Mouse (Mus musculus) hindlimb bud, embryonic 11.5 days (tissue): Measurements from ENCODE around the gene Pnpla2.
"Not testable (repeated sequence)": the region's sequence is repeated elsewhere in the genome, so short reads cannot be mapped to it uniquely, and the experiment has no call there.

ENCODE experiments used
- DNase-seq: peaks from one replicate; pipeline ENCODE4 v3.0.0-alpha.2; 2012; ENCODE audit warnings: low read depth, low spot score; ENCODE audit errors: extremely low spot score

The Pnpla2 gene

DNA sequence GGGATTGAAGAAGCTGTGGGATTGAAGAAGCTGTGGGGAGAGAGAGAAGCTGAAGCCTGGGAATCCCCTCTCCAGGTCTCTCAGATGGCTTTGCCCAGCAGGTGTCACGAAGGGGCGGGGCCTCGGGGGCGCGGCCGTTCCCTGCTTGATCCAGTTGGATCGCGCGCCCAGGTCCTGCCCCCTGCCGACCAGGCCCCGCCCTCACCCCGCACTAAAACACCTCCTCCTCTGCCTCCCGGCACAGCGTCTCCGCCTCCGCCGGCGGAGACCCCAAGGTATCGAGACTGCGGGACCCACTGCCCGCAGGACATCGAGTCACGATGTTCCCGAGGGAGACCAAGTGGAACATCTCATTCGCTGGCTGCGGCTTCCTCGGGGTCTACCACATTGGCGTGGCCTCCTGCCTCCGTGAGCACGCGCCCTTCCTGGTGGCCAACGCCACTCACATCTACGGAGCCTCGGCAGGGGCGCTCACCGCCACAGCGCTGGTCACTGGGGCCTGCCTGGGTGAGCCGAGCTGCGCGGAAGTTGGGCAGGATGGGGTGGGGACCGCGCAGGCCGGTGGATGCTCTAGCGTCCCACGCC lies at the start of gene Pnpla2:
TSS of gene Pnpla2 (plus strand) at position 232 of the 585 bp plus-strand sequence.
- DNase-seq, result no peak

- no peak for DNase-seq
These were observed 49.5 kb upstream of the Pnpla2 start for GRCm38 (mm10) chr7:141405466-141405865.

DNA sequence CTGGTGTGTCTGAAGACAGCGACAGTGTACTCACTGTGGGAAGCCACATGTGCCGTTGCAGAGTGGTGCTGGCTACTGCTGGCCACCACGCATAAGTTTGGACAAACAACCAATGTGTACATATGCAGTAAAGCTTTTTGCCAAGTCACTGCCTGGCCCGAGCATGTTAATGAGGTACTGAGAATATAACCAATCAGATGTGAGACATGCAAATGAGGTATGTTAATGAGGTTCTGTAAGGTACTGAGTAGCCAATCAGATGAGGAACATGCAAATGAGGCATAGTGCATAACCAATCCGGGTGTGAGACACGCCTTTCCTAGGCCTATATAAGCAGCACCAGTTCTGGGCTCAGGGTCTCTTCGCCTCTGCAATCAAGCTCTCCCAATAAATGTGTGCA lies 47.3 kb upstream of the Pnpla2 start:
- not testable (repeated sequence) for DNase-seq

GRCm38 (mm10) chr7:141408833-141409232 lies 46.2 kb upstream of the Pnpla2 start:
- peak; percentile 53 for DNase-seq

DNA sequence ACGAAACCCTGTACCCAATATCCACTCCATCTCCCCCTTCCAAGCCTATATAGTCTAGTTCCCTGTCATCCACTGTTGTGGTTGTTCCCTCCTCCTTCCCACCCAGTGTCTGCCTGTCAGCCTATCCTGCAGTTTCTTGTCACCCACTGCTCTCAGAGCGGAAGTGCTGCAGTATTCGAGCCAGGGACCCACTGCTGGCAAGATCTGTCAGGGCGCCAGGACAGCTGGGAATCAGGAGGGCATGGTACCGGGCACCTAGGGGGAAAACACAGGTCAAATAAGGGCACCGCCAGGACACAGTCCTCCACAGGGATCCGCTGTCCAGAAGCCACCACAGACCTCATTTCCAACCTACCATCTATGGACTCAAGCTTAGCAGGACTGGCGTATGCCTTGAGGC lies 44.4 kb upstream of the Pnpla2 start:
- DNase-seq, result no peak

DNA sequence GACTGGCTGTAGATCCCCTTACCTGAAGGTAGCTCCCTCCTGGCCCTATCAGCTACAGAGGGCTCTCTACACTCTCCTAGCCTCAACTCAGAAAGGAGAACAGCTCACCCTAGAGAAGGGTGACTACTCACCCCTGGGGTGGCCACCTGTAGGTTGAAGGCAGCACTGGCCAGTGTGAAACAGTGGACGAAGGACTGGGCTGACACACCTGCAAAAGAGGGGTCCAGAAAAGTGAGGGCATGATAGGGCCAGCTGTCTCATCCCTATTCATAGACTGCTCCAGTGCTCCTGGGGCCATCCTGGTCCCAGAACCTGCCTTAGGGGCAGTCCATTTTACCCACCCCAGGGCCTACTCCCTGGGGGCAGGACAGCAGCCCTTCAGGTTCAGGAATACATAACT lies 43.3 kb upstream of the Pnpla2 start:
- no peak for DNase-seq

DNA sequence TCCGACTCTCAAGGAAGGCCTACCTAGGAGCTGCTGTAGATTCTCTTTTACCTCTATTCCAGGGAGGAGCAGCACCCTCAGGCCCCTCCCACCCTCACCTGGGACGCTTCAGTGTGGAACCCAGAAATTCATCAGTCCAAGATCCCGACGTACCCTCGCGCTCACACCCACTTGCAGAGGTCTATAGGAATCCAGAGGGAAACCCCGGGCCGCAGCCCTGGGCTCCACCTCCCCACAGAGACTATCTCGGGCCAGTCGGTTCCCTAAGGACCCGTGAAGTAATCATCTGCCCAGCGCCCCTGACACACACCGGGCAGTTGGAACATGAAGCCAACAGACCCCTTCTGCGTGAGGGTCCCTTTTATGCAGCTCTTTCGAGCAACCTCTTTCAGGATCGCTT lies 41.7 kb upstream of the Pnpla2 start:
- no peak for DNase-seq

DNA sequence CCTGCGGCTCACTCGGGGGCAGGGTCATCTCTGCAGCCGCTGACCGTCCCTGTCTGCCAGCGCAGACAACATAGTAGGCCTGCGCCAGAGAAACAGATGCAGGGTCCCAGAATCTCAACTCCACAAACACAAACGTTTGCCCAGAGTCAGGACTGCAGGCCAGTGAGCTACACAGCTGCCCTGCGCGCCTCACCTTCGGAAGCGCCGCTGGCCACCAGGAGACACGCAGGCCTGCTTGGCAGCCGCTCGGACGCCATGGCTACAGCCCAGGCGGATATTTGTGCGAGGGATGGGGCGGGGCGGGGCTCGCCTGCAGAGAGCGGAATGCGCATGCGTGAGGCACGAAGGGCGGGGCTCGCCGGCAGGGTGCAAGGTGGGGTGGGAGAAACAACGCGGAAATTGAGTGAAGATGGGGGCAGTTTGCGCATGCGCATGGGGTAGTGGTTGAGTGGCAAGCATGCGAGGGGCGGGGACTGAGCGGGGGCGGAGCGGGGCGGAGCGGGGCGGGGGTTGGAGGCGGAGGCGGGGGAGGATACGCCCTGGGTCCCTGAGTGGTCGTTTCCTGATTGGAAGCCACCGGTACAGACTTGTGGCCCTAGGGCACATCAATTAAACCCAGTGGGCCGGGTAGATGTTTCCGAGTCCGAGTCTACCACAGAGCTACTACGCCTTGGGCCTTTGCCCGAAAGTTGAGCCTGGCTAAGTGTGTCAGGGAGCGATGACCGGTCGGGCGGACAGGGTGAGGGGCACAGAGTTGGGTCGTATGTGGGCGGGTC lies 41.0 kb upstream of the Pnpla2 start, which contains the start of gene Gatd1:
TSS of gene Gatd1 (minus strand) at position 328 of the 776 bp plus-strand sequence.
- peak; percentile 98 for DNase-seq

DNA sequence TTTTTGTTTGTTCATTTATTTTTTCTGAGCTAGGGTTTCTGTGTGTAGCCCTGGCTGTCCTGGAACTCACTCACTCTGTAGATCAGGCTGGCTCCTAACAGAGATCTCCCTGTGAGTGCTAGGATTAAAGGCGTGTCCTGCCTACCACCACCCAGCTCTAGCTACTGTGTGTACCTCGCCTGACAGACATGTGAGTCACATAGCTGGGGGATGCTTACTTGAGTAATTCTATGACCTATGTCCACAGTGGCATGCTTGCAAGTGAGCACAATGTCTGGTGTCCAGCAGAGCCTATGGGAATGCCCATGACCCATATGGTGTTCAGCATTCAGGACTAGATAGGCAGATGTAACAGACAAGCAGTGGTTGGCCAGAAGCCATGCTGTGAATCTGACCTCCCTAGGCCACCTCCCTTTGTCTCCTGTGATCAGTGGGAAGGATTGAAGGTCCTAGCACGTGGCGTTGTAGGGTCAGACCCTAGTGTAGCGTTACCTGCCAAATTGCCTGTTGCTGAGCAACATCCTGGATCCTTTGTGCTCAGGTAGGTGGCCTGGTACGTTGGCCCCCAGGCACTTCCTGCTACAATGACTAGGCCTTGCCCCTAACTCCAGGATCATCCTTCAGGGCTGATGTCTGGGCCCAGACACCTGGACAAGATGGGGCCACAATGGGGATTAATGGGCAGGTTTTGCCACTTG lies 38.7 kb upstream of the Pnpla2 start:
- DNase-seq, result no peak

DNA sequence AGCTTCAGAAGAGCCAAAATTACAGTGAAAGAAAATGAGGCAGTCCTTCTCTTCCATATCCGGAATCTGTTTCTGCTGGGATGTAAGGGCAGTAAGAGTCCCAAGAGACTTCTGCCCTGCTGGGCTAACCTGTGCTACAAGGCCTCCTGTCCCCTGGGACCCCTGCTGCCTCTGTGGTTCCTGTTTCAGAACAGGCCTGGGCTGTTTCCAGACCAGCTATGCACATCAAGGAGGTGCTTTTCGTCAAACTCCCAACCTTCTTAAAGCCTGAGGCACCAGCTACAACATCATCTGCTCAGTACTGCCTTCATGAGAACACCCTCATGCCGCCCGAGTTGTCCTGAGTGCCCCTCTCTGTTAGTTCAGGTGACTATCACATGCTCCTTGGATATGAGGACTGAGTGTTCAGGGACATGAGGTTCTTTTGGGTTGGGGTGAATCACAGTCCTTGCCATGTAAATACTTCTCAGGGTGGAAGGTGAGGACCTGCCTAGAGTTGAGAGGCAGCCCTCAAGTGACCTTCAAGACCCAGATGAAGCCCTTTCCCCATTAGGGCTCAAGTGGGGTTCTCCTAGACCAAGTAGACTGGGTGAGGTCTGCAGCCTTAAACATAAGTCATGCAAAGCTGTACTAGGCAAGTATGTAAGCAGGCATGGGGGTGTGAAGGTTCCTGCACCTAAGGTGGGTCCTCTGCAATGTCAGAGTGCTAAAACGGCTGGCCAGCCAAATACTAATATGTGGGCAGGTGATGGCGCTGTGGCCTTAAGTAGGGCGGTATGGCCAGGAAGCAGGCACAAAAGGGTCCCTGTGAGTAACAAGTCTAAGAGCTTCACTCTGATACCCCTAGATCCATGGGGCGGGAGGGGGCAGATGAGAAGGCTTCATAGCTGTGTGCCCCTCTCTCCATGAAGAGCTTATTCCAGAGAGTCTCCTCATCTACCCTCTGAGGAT lies 37.0 kb upstream of the Pnpla2 start:
- DNase-seq, result no peak

- no peak for DNase-seq
These were observed 36.0 kb upstream of the Pnpla2 start for GRCm38 (mm10) chr7:141418970-141419369.

- DNase-seq, result no peak
These were observed 34.8 kb upstream of the Pnpla2 start for GRCm38 (mm10) chr7:141420030-141420702.

DNA sequence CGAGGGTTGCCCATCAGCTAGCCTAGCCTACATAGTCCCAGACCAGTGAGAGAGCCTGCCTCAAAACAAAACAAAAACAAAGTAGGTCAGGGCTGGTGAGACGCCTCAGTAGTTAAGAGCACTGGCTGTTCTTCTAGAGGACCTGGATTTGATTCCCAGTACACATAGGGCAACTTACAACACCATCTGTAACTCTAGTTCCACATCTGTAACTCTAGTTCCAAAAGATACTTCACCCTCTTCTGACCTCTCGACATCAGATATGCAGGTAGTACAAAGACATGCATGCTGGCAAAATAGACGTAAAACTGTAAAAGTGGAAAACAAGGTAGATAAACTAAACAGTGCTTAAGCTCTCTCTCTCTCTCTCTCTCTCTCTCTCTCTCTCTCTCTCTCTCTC lies 31.2 kb upstream of the Pnpla2 start:
- no peak for DNase-seq

GRCm38 (mm10) chr7:141426948-141427730 lies 27.9 kb upstream of the Pnpla2 start:
- no peak for DNase-seq

GRCm38 (mm10) chr7:141428701-141429100 lies 26.3 kb upstream of the Pnpla2 start:
- DNase-seq, result no peak

- DNase-seq, result no peak
These were observed 25.7 kb upstream of the Pnpla2 start, which contains the start of gene Cend1 for GRCm38 (mm10) chr7:141429310-141429709. Gene Cend1, minus strand, starts transcription at chr7:141429491.

DNA sequence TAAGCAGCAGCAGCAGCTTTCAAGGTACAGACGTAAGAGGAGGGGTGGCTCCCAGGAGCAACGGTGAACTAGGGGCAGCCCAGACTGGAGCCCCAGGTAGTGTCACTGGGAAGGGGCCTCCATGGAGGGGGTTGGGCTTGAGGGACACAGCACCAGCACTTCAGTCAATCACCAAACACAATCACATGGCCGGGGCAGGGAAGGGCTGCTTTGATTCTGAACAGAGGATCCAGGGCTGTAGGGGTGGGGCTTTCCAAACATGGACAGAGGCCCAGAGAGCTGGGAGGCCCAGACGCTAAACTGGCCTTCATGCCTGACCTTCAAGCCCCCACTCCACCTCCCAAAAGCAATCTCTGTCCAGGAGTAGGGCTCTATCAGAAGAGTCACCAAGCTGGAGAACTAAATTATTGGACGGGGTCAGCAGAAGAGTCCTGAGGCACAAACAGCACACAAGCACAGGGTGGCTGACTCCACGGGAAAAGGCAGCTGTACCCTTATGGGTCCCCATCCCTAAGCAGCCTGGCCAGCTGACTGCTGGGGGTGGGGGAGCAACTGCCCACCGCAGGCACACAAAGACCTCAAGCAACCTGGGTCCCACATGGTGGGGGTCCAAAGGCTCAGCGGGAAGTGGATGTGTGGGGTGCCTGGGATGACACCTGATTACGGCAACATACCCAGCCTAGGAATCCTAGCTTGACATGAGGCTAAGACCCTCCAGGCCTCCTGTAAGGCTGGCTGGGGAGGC lies 25.0 kb upstream of the Pnpla2 start:
- DNase-seq, result no peak

GRCm38 (mm10) chr7:141430585-141431240 lies 24.3 kb upstream of the Pnpla2 start:
- DNase-seq, result no peak
